Mouse (Mus musculus) ES-Bruce4 (cell line): Measurements from ENCODE around the gene Zbed4.

Experiments used
- CTCF ChIP-seq: IDR thresholded peaks from one replicate; pipeline ENCODE4 v1.8.1; 2011; ENCODE audit warnings: low read depth, low read length
- EP300 ChIP-seq: IDR thresholded peaks from 2 replicates; pipeline ENCODE4 v1.6.1; 2011; ENCODE audit warnings: low read depth, low read length; ENCODE audit not compliant: insufficient read depth
- POLR2A ChIP-seq: IDR thresholded peaks from one replicate; pipeline ENCODE4 v1.8.1; 2011; ENCODE audit warnings: low read length; ENCODE audit not compliant: insufficient read depth

DNA sequence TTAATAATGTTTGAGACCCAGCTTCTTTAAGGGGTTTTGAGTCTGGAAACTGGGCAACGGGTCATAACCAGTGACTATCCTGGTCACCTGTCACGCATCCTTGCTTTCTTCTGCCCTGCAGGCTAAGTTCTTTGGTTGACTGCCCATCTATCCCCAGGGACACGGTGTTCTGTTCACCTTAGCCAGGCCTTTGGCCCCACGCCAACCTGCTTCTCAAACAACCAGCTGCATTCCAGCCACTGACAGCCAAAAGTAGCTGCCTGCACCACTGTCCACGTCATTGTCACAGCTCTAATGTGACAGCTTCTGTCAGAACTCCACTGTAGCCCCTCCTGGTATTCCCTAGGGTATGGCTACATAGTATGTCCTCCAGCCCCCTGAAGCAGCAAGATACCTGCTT is 80.0 kb downstream of the Zbed4 start:
- TF ChIP-seq CTCF (no peak), EP300 (no peak), POLR2A (no peak)
